Mouse (Mus musculus) stomach, embryonic 16.5 days (tissue): ENCODE measurements at regions not wholly inside any gene's neighbourhood (a gene's known extent, or its start where the extent isn't known, plus 50 kb on each side); places are given as distances from the start of the nearest gene placed in this dataset.

Source experiments
- ATAC-seq: fragments of 200-750 bp; cut with Nextera tagmentation; 2 replicates; pipeline ENCODE4 v1.8.0; 2017; ENCODE audit warnings: moderate number of reproducible peaks, moderate TSS enrichment; ENCODE audit not compliant: insufficient read depth, low FRiP score
- H3K27ac ChIP-seq: fragments of 300-500 bp; sonication (generic); 2 replicates; pipeline ENCODE4 v1.5.1; 2014; ENCODE audit warnings: low read length
- H3K27me3 ChIP-seq: fragments of 300-500 bp; sonication (generic); 2 replicates; pipeline ENCODE4 v1.6.1; 2014; ENCODE audit warnings: low read length, control low read depth, mixed read lengths; ENCODE audit not compliant: control insufficient read depth, insufficient read depth
- H3K36me3 ChIP-seq: fragments of 300-500 bp; sonication (generic); 2 replicates; pipeline ENCODE4 v1.6.1; 2014; ENCODE audit warnings: low read length; ENCODE audit not compliant: control insufficient read depth, insufficient read depth
- H3K4me1 ChIP-seq: fragments of 300-500 bp; sonication (generic); 2 replicates; pipeline ENCODE4 v1.6.1; 2014; ENCODE audit warnings: low read length, control low read depth, mixed read lengths; ENCODE audit not compliant: control insufficient read depth, insufficient read depth
- H3K4me2 ChIP-seq: fragments of 300-500 bp; sonication (generic); 2 replicates; pipeline ENCODE4 v1.6.1; 2014; ENCODE audit warnings: low read depth, low read length, mixed read lengths
- H3K4me3 ChIP-seq: fragments of 300-500 bp; sonication (generic); replicated peaks from 2 replicates; pipeline ENCODE4 v1.5.1; 2014; ENCODE audit warnings: mild to moderate bottlenecking, low read length
- H3K9ac ChIP-seq: fragments of 300-500 bp; sonication (generic); 2 replicates; pipeline ENCODE4 v1.6.1; 2014; ENCODE audit warnings: low read length
- H3K9me3 ChIP-seq: fragments of 300-500 bp; sonication (generic); replicated peaks from 2 replicates; pipeline ENCODE4 v1.6.1; 2016; ENCODE audit warnings: low read length, control low read depth; ENCODE audit not compliant: control insufficient read depth
- WGBS: fragments of 180-500 bp; shearing (Covaris S2); extraction: QIAGEN DNeasy Blood & Tissue Kit; methylation state at CpG from one replicate; pipeline ENCODE4 v1.1.7; 2014; 5-methylcytosine and 5-hydroxymethylcytosine counted together

- H3K9ac ChIP-seq = no peak overlapping the region
- H3K27me3 ChIP-seq = no peaks in the 10 kb centered on the region
- no peak overlapping the region for H3K4me2 ChIP-seq
- no peaks in the 10 kb centered on the region for H3K9me3 ChIP-seq
- H3K4me1 ChIP-seq = no peaks in the 10 kb centered on the region; the same call in 1 of the 2 replicates
- no peaks in the 10 kb centered on the region for H3K36me3 ChIP-seq
- 60% methylated on average over 4 of the region's 4 CpGs for WGBS
- no peak for ATAC-seq
- no peak overlapping the region for H3K27ac ChIP-seq
- no peak overlapping the region for H3K4me3 ChIP-seq
Measured at GRCm38 (mm10) chr13:60369216-60369615, 192.1 kb upstream of the Gas1 start.

GRCm38 (mm10) chr13:60371656-60372055 is 194.5 kb upstream of the Gas1 start:
- 76% methylated on average over 2 of the region's 2 CpGs for WGBS
- no peak for ATAC-seq
- H3K4me3 ChIP-seq = no peak overlapping the region
- no peaks in the 10 kb centered on the region for H3K27me3 ChIP-seq
- H3K27ac ChIP-seq = no peak overlapping the region
- no peaks in the 10 kb centered on the region for H3K4me1 ChIP-seq
- no peak overlapping the region for H3K4me2 ChIP-seq
- H3K9ac ChIP-seq = no peak overlapping the region
- no peaks in the 10 kb centered on the region for H3K36me3 ChIP-seq
- no peaks in the 10 kb centered on the region for H3K9me3 ChIP-seq

DNA sequence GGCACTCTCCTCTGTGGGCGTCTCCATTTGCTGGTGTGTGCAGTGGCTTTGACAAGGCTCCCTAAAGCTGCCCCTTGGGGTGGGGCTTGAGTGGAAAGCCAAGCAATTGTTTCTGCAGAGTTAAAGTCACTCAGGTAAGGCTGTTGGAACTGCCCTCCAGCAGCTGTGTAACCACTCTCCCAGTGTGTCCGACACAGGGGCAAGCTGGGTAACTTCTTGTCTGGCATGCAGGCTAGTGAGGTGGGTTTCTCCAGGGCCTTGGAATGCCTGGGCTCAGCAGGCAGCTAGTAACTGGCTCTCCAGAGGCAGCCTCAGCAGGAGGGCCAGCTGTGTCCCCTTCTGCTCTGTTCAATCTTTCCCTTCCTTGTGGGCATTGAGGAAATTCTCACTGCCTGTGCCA is 199.5 kb upstream of the Gas1 start:
- Histone ChIP-seq H3K9ac (no peak overlapping the region), H3K27me3 (no peaks in the 10 kb centered on the region), H3K4me1 (no peaks in the 10 kb centered on the region), H3K36me3 (no peaks in the 10 kb centered on the region), H3K27ac (no peak overlapping the region), H3K9me3 (no peaks in the 10 kb centered on the region), H3K4me3 (no peak overlapping the region), H3K4me2 (no peak overlapping the region)
- 63% methylated on average over 2 of the region's 2 CpGs for WGBS
- no peak for ATAC-seq

- no peaks in the 10 kb centered on the region for H3K9me3 ChIP-seq
- no peak overlapping the region for H3K9ac ChIP-seq
- H3K4me1 ChIP-seq = no peaks in the 10 kb centered on the region
- H3K27ac ChIP-seq = no peak overlapping the region
- no peaks in the 10 kb centered on the region for H3K27me3 ChIP-seq
- WGBS = 55% methylated on average over 2 of the region's 2 CpGs
- no peak overlapping the region for H3K4me2 ChIP-seq
- no peak for ATAC-seq
- no peak overlapping the region for H3K4me3 ChIP-seq
- H3K36me3 ChIP-seq = no peaks in the 10 kb centered on the region
Measured at GRCm38 (mm10) chr13:60382855-60383254, 205.7 kb upstream of the Gas1 start.

DNA sequence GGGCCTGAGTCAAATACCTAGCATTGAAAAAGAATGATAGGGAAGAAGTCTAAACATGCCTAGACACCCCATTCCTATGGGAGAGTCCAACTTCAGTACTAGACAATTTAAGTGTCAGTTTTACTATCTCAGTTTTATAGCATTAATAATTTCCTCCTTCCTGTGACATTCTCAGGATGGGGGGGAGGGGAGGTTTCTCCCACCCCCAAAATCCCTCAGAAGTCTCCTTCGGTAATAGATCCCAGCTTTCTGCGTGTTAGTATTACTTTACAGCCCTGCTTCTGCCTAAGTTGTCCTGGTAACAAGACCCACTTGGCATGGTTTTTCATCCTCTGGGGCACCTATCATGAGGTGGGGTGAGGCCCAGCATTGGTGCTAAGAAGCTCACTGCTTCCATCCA is 202.9 kb upstream of the Dapk1 start:
- H3K36me3 ChIP-seq = no peaks in the 10 kb centered on the region
- 92% methylated on average over 2 of the region's 2 CpGs for WGBS
- H3K4me2 ChIP-seq = no peak overlapping the region
- H3K4me3 ChIP-seq = no peak overlapping the region
- no peak overlapping the region for H3K9ac ChIP-seq
- no peak overlapping the region for H3K27ac ChIP-seq
- ATAC-seq = no peak
- H3K9me3 ChIP-seq = no peaks in the 10 kb centered on the region
- H3K27me3 ChIP-seq = no peaks in the 10 kb centered on the region
- no peaks in the 10 kb centered on the region for H3K4me1 ChIP-seq

DNA sequence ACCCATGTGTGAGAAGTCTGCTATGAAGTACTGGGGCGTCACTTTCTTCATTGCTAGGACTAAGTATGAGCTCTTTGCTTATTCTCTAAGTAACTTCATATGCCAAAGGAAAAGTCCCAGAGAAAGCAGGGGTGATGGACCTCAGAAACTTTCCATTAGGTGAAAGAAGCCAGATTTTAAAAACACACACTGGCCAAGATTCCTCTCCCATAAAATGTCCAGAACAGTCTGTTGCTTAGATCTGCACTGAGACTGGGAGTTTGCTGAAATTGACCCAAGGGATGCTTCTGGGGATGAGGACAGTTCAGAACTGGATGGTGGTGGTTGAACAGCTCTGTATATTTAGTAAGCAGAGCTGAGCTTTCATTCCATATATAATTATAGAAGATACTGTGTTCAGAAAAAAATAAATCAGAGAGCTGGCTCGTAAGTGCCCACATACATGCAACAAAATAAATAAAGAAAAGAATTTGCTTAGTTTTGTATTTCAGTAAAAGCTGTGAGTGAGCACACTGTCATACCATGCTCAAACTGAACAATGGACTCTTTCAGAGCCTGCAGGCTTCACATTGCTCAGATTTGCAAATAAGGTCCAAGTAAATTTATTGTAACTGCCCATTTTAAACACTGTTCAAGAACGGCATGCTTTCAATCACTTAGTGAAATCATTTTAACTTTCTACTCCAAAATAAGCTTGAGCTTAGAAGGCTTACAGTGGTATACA is 200.8 kb upstream of the Dapk1 start:
- Histone ChIP-seq H3K27ac (peak overlapping the region; percentile 26; the same call in 1 of the 2 replicates), H3K4me3 (no peak overlapping the region), H3K4me2 (no peak overlapping the region), H3K9ac (no peak overlapping the region), H3K4me1 (no peaks in the 10 kb centered on the region), H3K9me3 (no peaks in the 10 kb centered on the region), H3K36me3 (no peaks in the 10 kb centered on the region), H3K27me3 (no peaks in the 10 kb centered on the region)
- WGBS = 62% methylated on average over 3 of the region's 3 CpGs
- ATAC-seq = peak; percentile 58; the same call in 1 of the 2 replicates

DNA sequence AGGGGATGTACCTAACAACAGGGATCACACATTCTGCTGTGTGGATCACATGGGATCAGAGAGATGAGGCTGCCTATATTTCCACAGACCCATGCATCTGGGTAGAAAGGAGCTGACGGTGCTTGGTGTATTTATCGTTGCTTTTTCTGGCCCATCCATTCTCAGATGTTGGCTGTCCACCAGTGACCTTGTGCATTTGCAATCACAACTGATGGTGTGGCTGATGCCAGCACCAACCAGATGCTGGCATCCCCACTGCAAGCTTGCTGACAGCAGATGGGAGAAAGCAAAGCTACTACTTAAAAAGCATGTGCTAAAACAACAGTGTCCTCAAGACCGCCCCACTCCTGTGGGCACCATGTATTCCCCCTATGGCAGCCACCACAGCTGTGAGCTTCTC is 198.3 kb upstream of the Dapk1 start:
- no peaks in the 10 kb centered on the region for H3K4me1 ChIP-seq
- H3K9ac ChIP-seq = no peak overlapping the region
- no peaks in the 10 kb centered on the region for H3K9me3 ChIP-seq
- H3K36me3 ChIP-seq = no peaks in the 10 kb centered on the region
- WGBS = 93% methylated on average over 3 of the region's 3 CpGs
- no peak for ATAC-seq
- H3K4me3 ChIP-seq = no peak overlapping the region
- no peak overlapping the region for H3K4me2 ChIP-seq
- H3K27me3 ChIP-seq = no peaks in the 10 kb centered on the region
- H3K27ac ChIP-seq = no peak overlapping the region

DNA sequence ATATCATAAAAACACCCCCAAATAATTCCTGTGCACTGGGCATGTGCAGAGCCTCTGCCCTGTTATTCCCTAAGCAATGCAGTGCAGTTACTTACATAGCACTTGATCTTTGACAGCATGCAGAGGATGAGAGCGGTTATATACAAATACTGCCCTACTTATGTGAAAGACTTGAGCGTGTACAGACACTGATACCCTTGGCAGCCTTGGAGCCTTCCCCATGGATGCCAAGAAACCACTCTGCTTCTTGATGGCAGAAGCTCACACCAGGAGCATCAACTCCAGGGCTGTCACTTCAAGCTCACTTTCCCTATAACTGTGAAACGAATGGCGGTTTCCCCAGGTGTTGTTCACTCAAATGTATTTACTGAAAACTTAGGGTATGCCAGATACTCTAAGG is 194.4 kb upstream of the Dapk1 start:
- Histone ChIP-seq H3K27me3 (no peaks in the 10 kb centered on the region), H3K27ac (no peak overlapping the region), H3K4me2 (no peak overlapping the region), H3K9me3 (no peaks in the 10 kb centered on the region), H3K4me3 (no peak overlapping the region), H3K4me1 (no peaks in the 10 kb centered on the region), H3K9ac (no peak overlapping the region), H3K36me3 (no peaks in the 10 kb centered on the region)
- WGBS = 79% methylated on average over 4 of the region's 4 CpGs
- no peak for ATAC-seq

DNA sequence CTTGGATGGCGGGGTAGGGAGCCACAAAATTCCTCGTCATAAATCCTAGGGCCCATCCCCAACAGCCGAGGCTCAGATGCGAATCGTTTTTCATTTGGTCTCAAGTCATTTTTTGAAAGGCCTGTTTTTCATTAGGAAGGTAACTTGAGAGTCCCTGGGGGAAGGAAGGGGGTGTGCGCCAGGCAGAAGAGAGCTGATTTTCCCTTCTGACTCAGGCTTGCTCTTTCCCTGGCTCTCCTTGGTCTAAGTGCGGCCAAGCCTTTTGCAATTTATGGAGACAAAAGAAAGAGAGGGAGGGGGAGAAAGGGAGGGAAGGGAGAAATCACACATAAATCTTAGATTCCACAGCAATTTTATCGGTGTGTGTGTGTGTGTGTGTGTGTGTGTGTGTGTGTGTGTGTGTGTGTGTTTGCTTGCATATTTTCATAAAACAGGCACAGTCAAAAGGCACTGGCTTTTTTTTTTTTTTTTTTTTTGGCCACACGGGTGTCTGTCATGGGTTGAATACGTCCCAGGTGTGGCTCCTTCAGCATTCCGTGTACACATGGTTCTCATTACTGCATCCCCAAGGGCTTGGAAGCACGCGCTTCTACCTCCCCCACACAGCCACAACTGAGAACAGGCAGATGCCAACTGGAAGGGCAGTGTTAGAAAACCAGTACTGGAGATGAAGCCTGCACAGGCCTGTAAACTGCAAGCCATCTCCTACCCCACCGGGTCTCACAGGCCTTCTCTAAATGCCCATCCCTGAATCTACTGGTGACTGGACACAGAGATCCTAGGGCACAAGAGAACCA is 191.8 kb upstream of the Dapk1 start:
- 55% methylated on average over 14 of the region's 14 CpGs for WGBS
- no peaks in the 10 kb centered on the region for H3K4me1 ChIP-seq
- peak; percentile 69; the same call in 1 of the 2 replicates for ATAC-seq

More for the DNA sequence above, 191.8 kb upstream of the Dapk1 start:
- H3K27ac ChIP-seq = peak overlapping the region; percentile 81
- H3K36me3 ChIP-seq = no peaks in the 10 kb centered on the region
- no peak overlapping the region for H3K4me3 ChIP-seq
- H3K4me2 ChIP-seq = no peak overlapping the region
- H3K27me3 ChIP-seq = no peaks in the 10 kb centered on the region
- no peak overlapping the region for H3K9ac ChIP-seq
- no peaks in the 10 kb centered on the region for H3K9me3 ChIP-seq
